Mouse (Mus musculus) lung, adult 2 months (tissue): Measurements from ENCODE around the gene Snx5.

Experiments used
- CTCF ChIP-seq: fragments of 200-500 bp; IDR thresholded peaks from 2 replicates; pipeline ENCODE4 v1.5.1; 2011; ENCODE audit warnings: mild to moderate bottlenecking, low read length, control low read depth; ENCODE audit not compliant: insufficient read depth
- POLR2A ChIP-seq: fragments of 200-500 bp; IDR thresholded peaks from 2 replicates; pipeline ENCODE4 v1.6.1; 2011; ENCODE audit warnings: low read depth, mild to moderate bottlenecking, control low read depth, low read length, borderline replicate concordance; ENCODE audit errors: extremely low read depth

DNA sequence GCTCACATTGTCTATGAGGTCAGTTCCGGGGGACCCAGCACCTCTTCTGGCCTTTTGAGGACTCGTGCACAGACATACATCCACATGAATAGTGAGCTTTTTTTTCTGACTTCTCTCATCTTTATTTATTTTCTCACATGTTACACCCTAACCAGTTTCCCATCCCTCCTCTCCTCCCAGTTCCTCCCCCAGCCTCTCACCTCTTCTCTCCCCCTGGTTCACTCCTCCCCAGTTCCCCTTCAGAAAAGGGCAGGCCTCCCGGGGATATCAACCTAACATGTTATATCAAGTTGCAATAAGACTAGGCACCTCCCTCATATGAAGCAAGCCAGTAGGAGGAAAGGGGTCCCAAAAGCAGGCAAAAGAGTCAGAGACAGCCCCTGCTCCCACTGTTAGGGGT lies 9.9 kb upstream of the Snx5 start:
- no peak for TF ChIP-seq CTCF
- no peak for TF ChIP-seq POLR2A
